Mouse (Mus musculus) intestine, embryonic 14.5 days (tissue): ENCODE measurements at regions not wholly inside any gene's neighbourhood (a gene's known extent, or its start where the extent isn't known, plus 50 kb on each side); places are given as distances from the start of the nearest gene placed in this dataset.
A peak's percentile ranks its signal among the peaks of the same experiment; 100 is the strongest.

ENCODE experiments used
- ATAC-seq: fragments of 200-750 bp; cut with Nextera tagmentation; replicated peaks from 2 replicates; pipeline ENCODE4 v1.8.0; 2017; ENCODE audit warnings: low read depth, moderate number of reproducible peaks, moderate TSS enrichment, moderate library complexity; ENCODE audit not compliant: low FRiP score, low TSS enrichment
- DNase-seq: peaks from one replicate; pipeline ENCODE4 v3.0.0-alpha.2; 2018; ENCODE audit warnings: low spot score
- H3K27ac ChIP-seq: fragments of 300-500 bp; sonication (generic); 2 replicates; pipeline ENCODE4 v1.5.1; 2014; ENCODE audit warnings: low read depth, mild to moderate bottlenecking, control low read depth
- H3K27me3 ChIP-seq: fragments of 300-500 bp; sonication (generic); replicated peaks from 2 replicates; pipeline ENCODE4 v1.6.1; 2014; ENCODE audit warnings: low read length, control low read depth; ENCODE audit not compliant: control insufficient read depth, insufficient read depth
- H3K36me3 ChIP-seq: fragments of 300-500 bp; sonication (generic); 2 replicates; pipeline ENCODE4 v1.6.1; 2014; ENCODE audit warnings: low read length, control low read depth; ENCODE audit not compliant: control insufficient read depth, insufficient read depth
- H3K4me1 ChIP-seq: fragments of 300-500 bp; sonication (generic); replicated peaks from 2 replicates; pipeline ENCODE4 v1.6.1; 2014; ENCODE audit warnings: low read length, control low read depth, mixed read lengths; ENCODE audit not compliant: control insufficient read depth, insufficient read depth
- H3K4me2 ChIP-seq: fragments of 300-500 bp; sonication (generic); 2 replicates; pipeline ENCODE4 v1.6.1; 2014; ENCODE audit warnings: low read length
- H3K4me3 ChIP-seq: fragments of 300-500 bp; sonication (generic); 2 replicates; pipeline ENCODE4 v1.5.1; 2014; ENCODE audit warnings: low read depth, low read length, control low read depth, mixed read lengths
- H3K9ac ChIP-seq: fragments of 300-500 bp; sonication (generic); 2 replicates; pipeline ENCODE4 v1.6.1; 2014; ENCODE audit warnings: mild to moderate bottlenecking, low read length
- H3K9me3 ChIP-seq: fragments of 300-500 bp; sonication (generic); 2 replicates; pipeline ENCODE4 v1.6.1; 2016; ENCODE audit warnings: low read length, control low read depth; ENCODE audit not compliant: control insufficient read depth
- WGBS: fragments of 180-500 bp; shearing (Covaris S2); extraction: QIAGEN DNeasy Blood & Tissue Kit; methylation state at CpG from one replicate; pipeline ENCODE4 v1.1.7; 2014; 5-methylcytosine and 5-hydroxymethylcytosine counted together

DNA sequence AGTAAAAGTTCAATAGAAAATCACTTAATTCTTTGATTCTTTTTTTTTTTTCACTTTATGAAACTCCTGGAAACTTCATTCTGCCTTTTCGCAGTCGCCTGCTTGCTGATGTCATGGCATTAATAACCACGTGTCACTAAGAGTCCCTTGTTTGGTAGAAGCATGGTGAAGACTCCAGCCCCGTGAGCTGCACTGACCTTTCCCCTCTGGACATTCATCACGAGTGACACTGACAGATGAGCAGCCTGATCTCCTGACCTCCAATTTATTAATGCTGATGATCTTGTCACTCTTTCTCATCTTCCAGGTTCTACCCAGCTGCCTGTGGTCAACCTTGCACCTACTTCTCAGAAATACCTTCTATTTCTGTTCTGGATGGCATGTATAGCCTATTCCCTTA lies 867.1 kb upstream of the Slit2 start:
- no peak for ATAC-seq

GRCm38 (mm10) chr5:47095703-47096102 lies 887.2 kb upstream of the Slit2 start:
- H3K27me3 ChIP-seq = no peaks in the 10 kb centered on the region
- no peaks in the 10 kb centered on the region for H3K9me3 ChIP-seq
- no peak for DNase-seq
- H3K27ac ChIP-seq = no peak overlapping the region
- no peaks in the 10 kb centered on the region for H3K4me1 ChIP-seq
- ATAC-seq = no peak
- no peak overlapping the region for H3K4me3 ChIP-seq
- no peak overlapping the region for H3K4me2 ChIP-seq
- no peak overlapping the region for H3K9ac ChIP-seq
- H3K36me3 ChIP-seq = no peaks in the 10 kb centered on the region

More for the DNA sequence above, 867.1 kb upstream of the Slit2 start:
- Histone ChIP-seq H3K27ac (no peak overlapping the region), H3K9me3 (no peaks in the 10 kb centered on the region), H3K4me2 (no peak overlapping the region), H3K36me3 (no peaks in the 10 kb centered on the region), H3K9ac (no peak overlapping the region), H3K4me3 (no peak overlapping the region), H3K27me3 (no peaks in the 10 kb centered on the region), H3K4me1 (no peaks in the 10 kb centered on the region)
- WGBS = 55% methylated on average over 5 of the region's 5 CpGs
- no peak for DNase-seq

DNA sequence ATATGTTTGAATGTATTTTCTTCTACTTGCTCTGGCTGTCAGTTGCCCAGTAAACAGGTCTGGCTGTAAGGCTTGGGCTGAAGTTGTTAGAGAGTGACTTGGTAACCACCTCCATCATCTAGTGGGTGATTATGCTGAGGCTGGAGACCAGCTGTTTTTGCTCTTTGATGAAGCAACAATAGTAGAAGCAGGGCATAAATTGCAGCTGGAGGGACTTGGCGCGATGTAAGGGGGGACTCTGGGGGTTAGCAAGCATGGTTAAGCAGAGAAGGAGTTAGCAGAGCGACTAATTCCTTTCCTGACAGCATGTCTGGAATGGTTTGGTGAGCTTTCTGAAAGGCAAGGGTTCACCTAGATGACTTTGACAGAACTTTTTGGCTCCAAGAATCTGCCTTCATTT lies 930.0 kb upstream of the Slit2 start:
- DNase-seq = no peak
- Histone ChIP-seq H3K27me3 (no peaks in the 10 kb centered on the region), H3K36me3 (no peaks in the 10 kb centered on the region), H3K4me2 (no peak overlapping the region), H3K27ac (no peak overlapping the region), H3K9me3 (no peaks in the 10 kb centered on the region), H3K4me3 (no peak overlapping the region), H3K9ac (no peak overlapping the region), H3K4me1 (no peaks in the 10 kb centered on the region)
- WGBS = 46% methylated on average over 3 of the region's 3 CpGs
- ATAC-seq = no peak

GRCm38 (mm10) chr5:47036752-47037151 lies 946.2 kb upstream of the Slit2 start:
- DNase-seq = no peak

DNA sequence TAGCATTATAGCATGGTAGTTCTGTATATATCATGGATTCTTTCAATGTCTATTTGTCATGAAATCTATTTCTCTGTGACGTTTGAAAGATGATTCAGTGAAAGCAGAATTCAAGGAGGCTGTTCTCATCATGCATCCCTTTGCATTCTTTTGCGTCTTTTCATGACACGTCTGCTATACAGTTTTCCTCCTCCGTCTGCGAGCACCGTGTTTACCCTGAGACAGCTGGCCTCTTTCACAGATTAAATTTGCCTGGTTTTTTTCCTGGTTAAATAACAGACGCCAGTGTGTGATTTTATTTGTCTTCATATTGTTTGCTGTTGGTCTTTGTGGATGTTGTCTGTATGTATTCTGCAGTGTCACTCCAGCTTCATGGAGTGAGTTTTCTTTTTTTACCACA lies 948.9 kb upstream of the Slit2 start:
- H3K9ac ChIP-seq = no peak overlapping the region
- H3K27me3 ChIP-seq = no peaks in the 10 kb centered on the region
- no peaks in the 10 kb centered on the region for H3K4me1 ChIP-seq
- DNase-seq (no peak), ATAC-seq (no peak)
- no peaks in the 10 kb centered on the region for H3K9me3 ChIP-seq
- H3K36me3 ChIP-seq = no peaks in the 10 kb centered on the region
- H3K4me3 ChIP-seq = no peak overlapping the region
- H3K4me2 ChIP-seq = no peak overlapping the region
- no peak overlapping the region for H3K27ac ChIP-seq
- 21% methylated on average over 7 of the region's 7 CpGs for WGBS

More at GRCm38 (mm10) chr5:47036752-47037151, 946.2 kb upstream of the Slit2 start:
- H3K4me2 ChIP-seq = no peak overlapping the region
- H3K36me3 ChIP-seq = no peaks in the 10 kb centered on the region
- no peak overlapping the region for H3K9ac ChIP-seq
- no peak overlapping the region for H3K27ac ChIP-seq
- H3K27me3 ChIP-seq = no peaks in the 10 kb centered on the region
- no peak overlapping the region for H3K4me3 ChIP-seq
- 13% methylated on average over 1 of the region's 1 CpGs for WGBS
- no peaks in the 10 kb centered on the region for H3K4me1 ChIP-seq
- no peaks in the 10 kb centered on the region for H3K9me3 ChIP-seq
- no peak for ATAC-seq

GRCm38 (mm10) chr5:47014351-47014750 lies 968.6 kb upstream of the Slit2 start:
- Histone ChIP-seq H3K27ac (no peak overlapping the region), H3K4me1 (no peaks in the 10 kb centered on the region), H3K4me3 (no peak overlapping the region), H3K27me3 (no peaks in the 10 kb centered on the region), H3K9ac (no peak overlapping the region), H3K9me3 (no peaks in the 10 kb centered on the region), H3K4me2 (no peak overlapping the region), H3K36me3 (no peaks in the 10 kb centered on the region)
- peak; percentile 57 for DNase-seq
- no peak for ATAC-seq

GRCm38 (mm10) chr5:46992557-46992956 lies 990.4 kb upstream of the Slit2 start:
- no peaks in the 10 kb centered on the region for H3K36me3 ChIP-seq
- H3K9me3 ChIP-seq = no peaks in the 10 kb centered on the region
- H3K4me2 ChIP-seq = no peak overlapping the region
- no peaks in the 10 kb centered on the region for H3K27me3 ChIP-seq
- H3K27ac ChIP-seq = no peak overlapping the region
- WGBS = 35% methylated on average over 4 of the region's 4 CpGs
- no peaks in the 10 kb centered on the region for H3K4me1 ChIP-seq
- ATAC-seq (no peak), DNase-seq (no peak)
- no peak overlapping the region for H3K9ac ChIP-seq
- no peak overlapping the region for H3K4me3 ChIP-seq

- H3K27me3 ChIP-seq = no peaks in the 10 kb centered on the region
- no peak overlapping the region for H3K27ac ChIP-seq
- no peak for DNase-seq
- H3K9ac ChIP-seq = no peak overlapping the region
- no peak overlapping the region for H3K4me2 ChIP-seq
- H3K4me3 ChIP-seq = no peak overlapping the region
- no peaks in the 10 kb centered on the region for H3K4me1 ChIP-seq
- no peaks in the 10 kb centered on the region for H3K9me3 ChIP-seq
- ATAC-seq = no peak
- no peaks in the 10 kb centered on the region for H3K36me3 ChIP-seq
- WGBS = 85% methylated on average over 2 of the region's 2 CpGs
These were observed 996.4 kb upstream of the Slit2 start for GRCm38 (mm10) chr5:46986519-46986918.

GRCm38 (mm10) chr5:46980326-46980725 lies 1002.6 kb upstream of the Slit2 start:
- WGBS = 83% methylated on average over 2 of the region's 2 CpGs
- DNase-seq = no peak
- ATAC-seq = no peak

More at GRCm38 (mm10) chr5:46980326-46980725, 1002.6 kb upstream of the Slit2 start:
- H3K4me1 ChIP-seq = no peaks in the 10 kb centered on the region
- no peaks in the 10 kb centered on the region for H3K36me3 ChIP-seq
- H3K4me2 ChIP-seq = no peak overlapping the region
- no peaks in the 10 kb centered on the region for H3K9me3 ChIP-seq
- H3K4me3 ChIP-seq = no peak overlapping the region
- no peak overlapping the region for H3K9ac ChIP-seq
- no peak overlapping the region for H3K27ac ChIP-seq
- no peaks in the 10 kb centered on the region for H3K27me3 ChIP-seq
